Mouse (Mus musculus): ENCODE measurements around the gene Dock4. TPM values are rescaled to one million over a fixed set of nuclear protein-coding genes. Genes with fewer than 3 reads are reported as not detected.
A peak's percentile ranks its signal among the peaks of the same experiment; 100 is the strongest.

Dock4 gene
- total RNA-seq, 2 experiments from 2014 or later = 14.0 to 16.3 TPM

DNA sequence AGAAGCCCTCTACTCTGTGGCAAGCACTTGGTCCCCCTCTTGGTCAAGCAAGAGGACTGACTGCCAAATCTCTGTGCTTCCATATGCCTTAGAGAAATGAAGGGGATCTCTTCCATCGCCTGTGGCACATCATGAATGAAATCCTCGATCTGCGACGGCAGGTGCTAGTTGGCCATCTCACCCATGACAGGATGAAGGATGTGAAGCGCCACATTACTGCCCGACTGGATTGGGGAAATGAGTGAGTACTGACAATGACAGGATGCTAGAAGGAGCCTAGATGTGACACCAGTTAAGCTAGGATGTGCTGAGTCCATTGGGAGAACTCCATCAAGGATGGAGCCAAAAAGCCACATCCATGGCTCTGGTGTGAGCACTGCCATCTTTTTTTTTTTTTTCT, 190.2 kb downstream of the Dock4 start:
- no peak for DNase-seq (ENCODE audit: low spot score in 2 of 2)

DNA sequence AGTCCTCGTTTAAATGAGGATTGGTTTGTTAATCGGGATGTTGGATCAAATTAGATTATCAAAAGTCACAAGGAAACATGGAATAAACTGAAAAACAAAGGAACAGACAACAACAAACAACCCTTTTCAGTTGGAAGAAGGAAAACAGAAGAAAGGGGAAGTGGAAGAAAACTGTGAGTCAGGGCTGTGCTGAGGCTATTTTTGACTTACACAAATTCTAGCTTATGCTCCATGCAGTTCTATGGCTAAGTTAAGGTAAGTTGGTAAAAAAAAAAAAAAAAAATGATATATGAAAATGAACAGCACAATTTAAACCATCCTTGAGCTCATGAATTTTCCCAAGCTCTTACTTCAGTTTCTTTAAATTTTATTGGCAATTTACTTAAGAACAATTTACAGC, 191.7 kb downstream of the Dock4 start:
- no peak for DNase-seq (ENCODE audit: low spot score in 2 of 2)

DNA sequence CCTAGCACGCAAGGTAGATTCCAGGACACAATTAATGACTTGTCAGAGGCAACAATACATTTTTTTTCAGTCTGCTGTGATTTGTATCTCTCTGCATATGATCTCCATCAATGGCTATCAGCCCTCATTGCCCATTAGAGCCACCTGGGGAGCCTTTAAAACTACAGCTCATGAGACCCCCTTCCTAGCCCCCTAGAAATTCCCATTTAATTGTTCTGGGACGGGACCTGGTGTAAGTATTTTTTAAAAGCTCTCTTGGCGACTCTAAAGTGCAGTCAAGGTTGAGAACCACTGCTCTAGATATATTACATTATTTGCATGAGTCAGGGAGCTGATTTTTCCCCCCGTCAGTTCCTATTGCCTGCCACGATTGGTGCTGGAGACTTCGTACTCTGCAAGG, 200.1 kb downstream of the Dock4 start:
- DNase-seq (ENCODE audit: low spot score in 2 of 2) = no peak

DNA sequence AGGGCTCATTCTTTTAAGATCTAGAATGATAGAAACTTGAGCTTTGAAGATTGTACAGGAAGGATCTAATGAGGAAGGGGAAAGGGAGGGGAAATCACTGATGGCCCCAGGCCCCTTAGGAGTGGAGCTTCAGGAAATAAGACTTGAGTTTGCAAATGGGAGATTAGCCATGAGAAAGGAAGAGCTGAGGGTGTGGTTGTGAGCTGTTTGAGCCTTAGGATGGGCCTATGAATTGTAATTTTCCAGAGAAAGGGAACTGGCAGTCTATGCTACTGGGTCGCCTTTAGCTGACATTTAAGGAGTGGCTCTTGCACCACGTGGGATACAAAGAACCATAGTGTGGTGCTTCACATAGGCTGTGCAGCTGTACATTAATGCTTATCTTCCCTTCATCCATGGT, 208.6 kb downstream of the Dock4 start:
- no peak for DNase-seq (ENCODE audit: low spot score in 2 of 2)

DNA sequence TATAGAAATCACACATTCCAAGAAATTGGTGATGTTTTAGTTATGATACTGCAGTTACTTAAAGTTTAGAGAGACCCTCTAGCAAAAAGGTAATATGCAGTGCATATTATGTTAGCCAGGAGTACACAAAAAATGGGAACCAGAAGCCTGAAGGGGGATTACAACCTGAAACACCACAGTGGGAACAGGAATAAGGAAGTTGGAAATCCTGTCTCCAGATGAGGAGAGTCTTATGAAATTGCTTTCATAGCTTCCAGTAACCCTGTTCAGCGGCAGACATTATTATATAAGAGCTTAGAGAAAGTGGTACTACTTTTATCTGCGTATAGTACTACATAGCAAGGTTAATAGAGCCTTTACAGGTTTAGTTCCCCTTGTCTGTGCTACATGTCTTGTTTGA, 210.1 kb downstream of the Dock4 start:
- no peak for DNase-seq (ENCODE audit: low spot score in 2 of 2)

DNA sequence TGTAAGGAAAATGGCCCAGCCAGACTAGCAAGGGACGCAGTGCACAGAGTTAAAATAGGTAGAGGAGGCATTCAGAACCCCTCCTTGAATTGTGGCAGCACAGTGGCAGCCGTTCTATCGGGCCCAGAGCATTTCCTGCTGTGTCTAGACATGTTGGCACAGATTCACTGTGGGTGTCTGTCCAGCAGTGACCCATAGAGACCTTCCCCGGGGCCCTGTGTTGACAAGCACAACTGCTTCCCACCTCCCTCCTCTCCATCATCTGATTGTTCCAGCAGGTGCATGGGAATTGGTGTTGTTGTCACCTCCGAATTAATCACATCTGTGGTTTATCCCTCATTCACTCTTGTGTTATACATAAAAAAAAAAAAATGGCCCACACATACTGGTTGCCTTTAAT, 210.7 kb downstream of the Dock4 start:
- DNase-seq (ENCODE audit: low spot score in 2 of 2) = no peak

DNA sequence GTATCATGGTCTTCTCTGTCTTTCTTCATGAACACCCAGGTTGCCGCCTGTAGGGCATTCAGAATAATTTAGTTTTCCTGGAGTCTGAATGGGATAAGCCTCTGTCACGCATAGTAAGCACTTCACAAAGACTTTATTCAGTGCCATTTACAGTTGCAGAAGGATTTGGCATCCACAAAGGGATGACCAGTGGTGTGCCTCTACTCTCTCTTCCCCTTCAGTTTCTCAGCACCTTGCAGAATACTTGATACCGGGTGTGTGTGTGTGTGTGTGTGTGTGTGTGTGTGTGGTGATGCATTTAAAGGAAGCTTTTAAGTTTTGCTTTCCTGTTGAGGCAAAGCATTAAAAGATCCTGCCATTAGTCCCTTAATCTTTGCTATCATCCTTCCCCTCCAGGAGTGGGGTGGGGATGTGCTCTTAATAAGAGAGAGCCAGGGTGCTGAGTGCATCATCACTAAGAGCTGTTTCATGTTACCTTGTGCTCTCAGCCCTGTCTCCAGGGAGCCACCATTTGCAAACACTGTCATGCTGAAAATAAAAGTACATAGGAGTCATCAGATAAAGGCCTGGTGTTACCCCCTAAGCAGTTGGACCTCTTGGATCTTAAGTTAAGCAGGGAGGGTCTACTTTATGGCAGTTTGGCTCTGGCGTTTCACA, 211.6 kb downstream of the Dock4 start:
- DNase-seq (ENCODE audit: low spot score in 2 of 2) = no peak

DNA sequence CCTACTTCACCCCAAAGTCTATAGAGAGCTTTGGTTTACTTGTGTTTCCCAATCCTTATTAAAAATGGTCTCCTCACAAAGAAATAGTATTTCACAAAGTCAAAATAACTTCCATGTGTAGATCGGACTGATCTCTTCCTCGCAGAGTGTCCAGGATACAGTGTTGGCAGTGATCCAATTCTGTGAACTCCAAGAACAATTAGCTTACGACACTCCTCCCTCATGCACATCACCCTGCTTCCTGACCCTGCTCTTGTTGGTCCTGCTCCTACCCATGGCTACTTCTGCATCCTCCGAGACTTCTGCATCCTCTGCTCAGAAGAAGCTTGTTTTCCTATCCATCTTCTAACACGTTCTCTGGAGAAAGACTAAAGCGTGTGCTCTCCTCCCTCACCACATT, 213.9 kb downstream of the Dock4 start:
- no peak for DNase-seq (ENCODE audit: low spot score in 2 of 2)

DNA sequence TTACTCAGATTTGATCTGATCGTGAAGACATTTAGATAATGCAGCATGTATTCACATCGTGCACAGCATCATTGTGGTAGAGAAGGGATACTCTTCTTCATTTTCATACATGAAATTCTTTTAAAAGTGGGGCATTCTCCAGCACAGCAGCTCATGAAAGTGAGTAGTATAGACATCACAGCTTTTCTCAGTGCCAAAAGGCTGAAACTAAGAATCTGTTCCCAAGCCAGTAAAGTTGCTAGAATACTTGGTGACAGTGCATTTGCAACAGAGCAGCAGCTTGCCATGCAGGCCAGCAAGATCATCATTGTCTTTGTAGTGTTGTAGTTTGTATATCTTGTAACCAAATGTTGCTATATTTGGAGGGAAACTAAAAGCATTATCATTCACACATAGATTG, 223.7 kb downstream of the Dock4 start:
- DNase-seq (ENCODE audit: low spot score in 2 of 2) = no peak

DNA sequence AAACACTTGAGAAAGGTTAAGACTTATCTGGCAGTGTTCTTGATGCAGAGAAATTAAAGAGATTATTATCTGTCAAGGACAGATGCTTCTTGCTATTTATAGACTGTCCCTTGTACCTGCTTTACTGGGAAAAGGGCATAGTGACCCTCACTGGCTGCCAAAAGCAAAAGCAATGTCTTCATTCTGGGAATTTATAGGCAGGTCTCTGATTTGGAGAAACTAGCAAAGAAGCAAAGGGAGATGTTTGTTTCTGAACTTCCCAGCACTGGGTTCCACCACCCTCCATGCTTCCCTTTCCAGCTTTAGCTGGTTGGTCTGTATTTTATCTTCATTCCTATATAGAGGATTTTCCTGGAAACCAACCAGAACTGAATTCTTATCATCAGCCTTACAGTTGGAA, 225.0 kb downstream of the Dock4 start:
- DNase-seq (ENCODE audit: low spot score in 2 of 2) = no peak

DNA sequence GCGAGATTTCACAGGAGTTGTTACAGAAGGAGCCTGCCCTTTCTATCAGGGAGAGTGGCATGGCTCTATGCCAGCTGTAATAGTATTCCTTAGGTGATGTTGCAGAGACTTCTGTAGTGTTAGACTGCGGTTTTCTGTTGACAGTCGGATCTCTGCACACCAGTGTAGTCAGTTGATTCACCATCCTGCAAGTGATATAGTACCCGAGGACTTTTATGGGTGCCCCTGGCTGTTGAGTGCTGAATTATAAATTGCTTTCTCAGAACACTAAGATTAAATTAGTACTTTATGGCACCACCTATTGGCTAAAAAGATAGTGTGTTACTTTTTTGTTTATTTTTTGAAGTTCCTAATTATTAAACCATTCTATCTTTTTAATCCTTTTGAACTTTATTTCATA, 234.0 kb downstream of the Dock4 start:
- DNase-seq (ENCODE audit: low spot score in 2 of 2) = no peak

DNA sequence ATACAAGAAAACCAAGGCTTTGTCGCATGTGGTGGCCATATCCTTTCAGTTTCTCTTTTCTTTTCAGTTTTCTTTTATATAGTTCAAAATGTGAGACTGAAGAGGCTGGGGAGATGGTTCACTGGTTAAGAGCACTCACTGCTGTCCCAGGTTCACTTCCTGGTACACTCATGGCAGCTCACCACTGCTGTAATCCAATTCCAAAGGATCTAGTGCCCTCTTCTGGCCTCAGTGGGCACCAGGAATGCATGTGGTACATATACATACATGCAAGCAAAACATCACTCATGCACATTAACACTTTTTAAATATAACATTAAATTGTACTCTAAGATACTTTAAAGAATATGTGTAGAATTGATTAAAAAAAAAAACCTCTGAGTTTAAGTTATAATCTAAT, 234.8 kb downstream of the Dock4 start:
- peak; percentile 31 to 43 for DNase-seq (ENCODE audit: low spot score in 2 of 2)

DNA sequence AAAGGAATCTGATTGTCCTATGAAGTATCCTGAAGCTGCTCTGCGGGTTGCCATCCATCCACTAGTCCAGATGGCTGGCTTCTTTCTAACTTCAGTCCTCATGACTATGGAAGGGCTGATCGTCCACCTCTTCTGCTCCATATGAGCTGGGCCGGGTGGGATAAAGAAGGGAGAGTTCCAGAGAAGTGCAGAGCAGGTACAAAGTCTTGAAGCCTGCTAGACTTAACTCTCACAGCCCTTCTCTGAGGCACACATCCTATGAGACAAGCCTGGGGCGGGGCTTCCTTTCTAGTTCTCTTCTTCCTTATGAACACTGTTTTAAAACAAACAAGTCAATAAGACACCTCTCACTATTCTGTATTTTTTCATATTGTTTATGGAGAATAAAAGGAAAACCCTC, 245.7 kb downstream of the Dock4 start:
- no peak for DNase-seq (ENCODE audit: low spot score in 2 of 2)

DNA sequence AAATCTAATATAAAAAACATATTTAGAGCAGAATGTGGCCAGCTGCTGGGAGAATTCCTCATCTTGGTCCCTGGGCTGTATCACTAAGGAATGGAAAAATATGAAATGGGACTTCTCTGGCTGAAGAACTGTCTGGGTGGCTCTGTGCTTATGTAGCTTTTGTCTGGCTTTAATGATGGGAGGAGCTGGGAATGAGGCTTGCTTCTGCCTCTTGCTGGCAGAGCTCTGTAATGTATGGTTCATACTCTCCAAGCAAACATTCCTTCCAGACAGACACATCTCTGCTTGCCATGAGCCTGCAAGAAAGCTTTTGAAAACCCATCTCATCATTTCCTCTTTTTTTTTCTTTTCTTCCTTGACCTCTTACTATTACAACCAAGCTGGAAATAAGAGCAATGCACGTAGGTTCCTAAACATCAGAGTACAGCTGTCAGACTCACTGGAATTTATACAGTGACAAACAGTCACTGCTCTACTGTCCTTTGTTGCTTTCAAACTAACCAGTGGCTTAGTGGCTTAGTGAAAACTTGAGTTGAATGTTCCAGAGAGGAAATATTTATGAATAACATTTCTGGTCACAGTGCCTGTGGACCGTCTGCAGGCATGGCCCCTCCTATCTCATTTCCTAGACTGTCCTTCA, 248.4 kb downstream of the Dock4 start:
- DNase-seq (ENCODE audit: low spot score in 2 of 2) = no peak

DNA sequence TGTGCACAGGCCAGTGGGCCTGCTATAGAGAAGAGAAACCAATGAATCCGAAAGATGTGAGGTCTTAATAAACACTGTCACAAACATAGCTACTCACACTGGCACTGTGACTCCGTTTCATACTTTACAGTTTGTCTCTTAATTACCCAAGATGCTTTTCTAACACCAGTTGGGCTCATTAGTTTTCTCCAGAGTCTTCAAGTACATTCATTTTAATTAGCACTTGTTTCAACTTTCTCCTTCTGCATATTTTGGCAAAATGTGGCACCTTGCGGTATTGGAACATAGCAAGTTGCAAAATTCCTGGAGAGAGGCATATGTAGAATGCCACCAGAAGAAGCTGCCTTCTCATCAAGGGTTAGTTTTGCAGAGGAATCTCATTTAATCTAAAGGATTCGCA, 252.6 kb downstream of the Dock4 start:
- no peak for DNase-seq (ENCODE audit: low spot score in 2 of 2)

DNA sequence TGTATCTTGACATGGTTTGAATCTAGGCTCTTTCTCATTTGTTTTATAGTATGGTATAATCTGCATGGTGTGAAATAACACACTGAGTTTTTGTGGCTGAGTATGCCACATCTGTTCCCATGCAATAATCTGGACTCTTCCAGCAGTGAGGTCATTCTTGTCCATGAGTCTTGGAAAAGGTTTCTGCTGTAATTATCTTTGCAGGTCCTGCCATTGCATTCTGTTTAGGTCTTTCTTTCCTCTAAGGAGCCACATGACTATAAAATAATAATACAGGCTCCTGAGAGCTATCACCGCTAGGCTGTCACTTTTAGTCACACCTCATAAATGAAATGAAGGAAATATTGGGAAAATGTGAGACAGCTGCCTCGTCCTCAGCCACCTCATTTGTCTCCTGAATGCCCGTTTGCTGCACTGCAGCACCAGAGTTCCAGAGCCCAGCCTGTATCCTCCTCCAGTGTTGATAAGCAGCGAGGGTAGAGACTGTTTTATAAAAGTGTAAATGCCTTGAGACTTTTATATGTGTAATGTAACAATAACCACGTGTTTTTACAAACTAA, 256.6 kb downstream of the Dock4 start:
- no peak for DNase-seq (ENCODE audit: low spot score in 2 of 2)

DNA sequence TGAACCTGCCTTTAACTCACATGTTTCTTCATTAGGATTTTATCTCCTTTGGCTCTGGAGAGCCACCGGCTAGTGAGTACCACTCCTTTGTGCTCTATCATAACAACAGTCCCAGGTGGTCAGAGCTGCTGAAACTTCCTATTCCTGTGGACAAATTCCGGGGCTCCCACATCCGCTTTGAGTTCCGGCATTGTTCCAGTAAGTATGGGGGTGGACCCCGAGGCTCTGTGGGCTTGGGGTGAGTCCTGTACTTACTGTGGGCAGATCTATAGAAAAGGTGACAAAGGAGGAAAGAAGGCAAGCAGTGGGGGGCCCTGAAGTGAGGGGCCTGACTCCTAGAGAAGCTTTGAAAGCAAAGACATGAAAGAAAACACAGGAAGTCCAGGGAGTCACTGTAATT, 258.5 kb downstream of the Dock4 start:
- no peak for DNase-seq (ENCODE audit: low spot score in 2 of 2)

DNA sequence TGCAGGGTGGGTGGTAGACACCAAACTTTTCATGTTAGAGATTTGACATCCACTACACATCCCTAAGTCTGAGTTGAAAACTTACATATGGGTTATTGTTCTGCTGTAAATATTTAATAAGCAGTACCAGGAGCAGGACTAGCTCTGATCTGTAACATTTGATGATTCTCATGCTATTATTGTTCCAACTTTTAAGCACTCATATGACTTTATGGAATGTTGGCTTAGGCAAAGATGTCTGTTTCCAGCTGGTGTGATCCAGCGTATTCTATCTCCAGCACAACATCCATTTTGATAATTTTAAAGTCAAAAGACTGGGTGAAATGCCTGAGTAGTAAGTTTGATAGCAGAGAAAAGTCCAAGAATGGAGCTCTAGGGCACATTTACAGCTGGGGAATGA, 261.4 kb downstream of the Dock4 start:
- DNase-seq (ENCODE audit: low spot score in 2 of 2) = no peak

DNA sequence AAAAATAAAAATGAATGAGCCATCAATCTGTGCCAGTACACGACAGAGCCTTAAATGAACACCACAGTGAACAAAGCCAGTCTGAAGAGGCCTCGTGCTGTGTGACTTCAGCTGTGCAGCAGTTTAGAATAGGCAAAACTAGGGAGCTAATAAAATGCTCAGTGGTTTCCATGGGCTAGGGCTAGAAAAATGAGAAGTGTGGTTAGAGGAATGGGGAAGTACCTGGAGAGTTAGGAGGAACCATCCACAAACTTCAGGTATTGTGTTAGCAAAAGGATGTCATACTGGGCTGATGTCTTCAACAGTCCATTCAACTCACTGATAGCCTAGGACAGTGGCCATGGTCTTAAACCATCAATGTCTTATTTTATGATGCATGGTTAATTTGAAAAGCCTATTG, 263.3 kb downstream of the Dock4 start:
- no peak for DNase-seq (ENCODE audit: low spot score in 2 of 2)

DNA sequence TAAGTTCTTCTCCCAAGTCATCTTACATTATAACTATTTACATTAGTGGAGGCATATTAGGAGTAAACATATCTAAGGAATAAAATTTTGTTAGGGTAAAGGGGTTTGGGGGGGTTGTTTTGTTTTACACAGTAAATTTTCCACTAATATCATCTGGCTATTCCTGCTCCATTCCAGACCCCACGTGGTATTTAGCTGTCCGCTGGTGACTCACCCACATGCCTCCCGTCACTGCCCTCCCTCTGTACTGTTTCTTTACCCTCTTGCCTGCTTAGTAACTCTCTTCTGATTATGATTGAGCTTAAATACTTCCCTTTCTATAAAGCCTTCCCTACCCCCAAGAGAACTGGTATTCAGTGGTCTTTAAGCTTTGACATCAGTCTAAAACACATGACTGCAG, 266.5 kb downstream of the Dock4 start:
- no peak for DNase-seq (ENCODE audit: low spot score in 2 of 2)

DNA sequence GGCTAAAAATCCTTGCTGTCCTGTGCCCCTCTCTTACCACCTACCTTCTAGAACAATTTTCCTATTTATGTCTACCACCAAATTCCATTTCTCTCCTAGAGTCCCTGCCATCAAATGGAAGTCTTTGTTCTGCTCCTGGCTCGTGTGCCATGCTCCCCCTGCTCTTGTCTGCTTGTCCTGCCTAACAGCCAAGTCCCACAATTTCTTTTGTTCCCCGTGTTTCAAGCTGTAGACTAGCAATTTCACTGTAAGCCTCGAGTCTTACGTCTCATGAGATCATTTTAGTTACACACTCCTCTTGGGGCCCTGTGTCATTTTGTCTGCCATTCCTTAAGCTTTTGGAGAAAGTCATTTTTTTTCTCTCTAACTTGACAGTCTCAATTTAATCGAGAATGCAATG, 268.5 kb downstream of the Dock4 start:
- DNase-seq (ENCODE audit: low spot score in 2 of 2) = no peak

DNA sequence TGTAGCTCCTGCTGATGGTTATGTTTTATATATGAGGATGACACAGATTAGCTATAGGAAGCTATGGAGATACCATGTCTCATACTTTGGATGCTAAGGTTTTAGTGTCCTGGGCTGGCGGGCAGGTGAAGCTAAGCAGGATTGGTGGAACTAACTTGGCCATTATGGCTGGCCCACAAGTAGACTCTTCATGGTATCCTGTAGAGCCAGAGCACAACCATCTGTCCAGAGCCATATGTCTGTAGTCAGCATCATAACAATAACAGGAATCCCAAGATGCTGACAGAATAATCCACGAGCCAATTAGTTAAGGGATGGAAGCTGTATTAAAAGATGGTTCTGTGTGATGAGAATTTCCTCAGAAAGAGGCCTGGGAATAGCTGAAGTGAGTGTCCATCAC, 269.4 kb downstream of the Dock4 start:
- no peak for DNase-seq (ENCODE audit: low spot score in 2 of 2)

DNA sequence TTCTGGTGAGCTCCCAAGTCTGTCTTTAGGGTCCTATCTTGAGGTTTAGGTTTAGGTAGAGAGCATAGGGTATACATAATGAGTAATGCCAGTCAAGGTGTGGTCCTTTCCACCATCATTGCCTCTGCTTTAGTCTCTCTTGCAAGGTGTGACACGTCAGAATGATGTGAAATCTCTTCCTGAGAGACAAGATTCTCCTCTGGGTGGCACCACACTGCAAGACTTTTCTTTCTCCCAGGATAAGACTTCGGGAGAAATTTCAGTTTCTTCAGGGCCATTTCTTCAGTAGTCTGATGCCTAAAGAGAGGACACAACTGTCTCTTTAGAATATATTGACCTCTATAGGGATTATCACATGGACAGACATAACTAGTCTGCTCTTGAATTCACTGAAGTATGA, 282.6 kb downstream of the Dock4 start:
- DNase-seq (ENCODE audit: low spot score in 2 of 2) = no peak
